Mouse (Mus musculus) CH12.LX (cell line): ENCODE results near the gene Bcr. TPM values are rescaled to one million over a fixed set of nuclear protein-coding genes. Genes with fewer than 3 reads are reported as not detected.

Source experiments
- DNase-seq: peaks from one replicate; pipeline ENCODE4 v3.0.0-alpha.2; 2013; ENCODE audit errors: extremely low read depth
- H3K27ac ChIP-seq: 2 replicates; pipeline ENCODE4 v1.5.1; 2012; ENCODE audit warnings: low read depth, mild to moderate bottlenecking, control low read depth, moderate library complexity; ENCODE audit not compliant: insufficient read depth
- H3K27me3 ChIP-seq: replicated peaks from 2 replicates; pipeline ENCODE3; 2012; ENCODE audit warnings: inconsistent platforms
- H3K36me3 ChIP-seq, 2 experiments: replicated peaks in 1 of 2; 2 replicates each; pipeline versions ENCODE3 to v1.6.1; 2012; ENCODE audit warnings: inconsistent platforms in 1 of 2, low read length in 1 of 2, mild to moderate bottlenecking in 1 of 2, mixed read lengths in 1 of 2, moderate library complexity in 1 of 2; ENCODE audit not compliant: control insufficient read depth in 1 of 2, insufficient read depth in 1 of 2
- H3K4me1 ChIP-seq, 2 experiments: 2 replicates each; pipeline ENCODE4 v1.6.1; 2012; ENCODE audit warnings: inconsistent platforms in 1 of 2, moderate library complexity in 1 of 2; ENCODE audit not compliant: insufficient read depth in 2 of 2, control insufficient read depth in 1 of 2
- H3K4me2 ChIP-seq: 2 replicates; pipeline ENCODE4 v1.6.1; 2012; ENCODE audit warnings: low read depth, mild to moderate bottlenecking, control low read depth; ENCODE audit not compliant: poor library complexity, insufficient read depth, severe bottlenecking
- H3K4me3 ChIP-seq, 3 experiments: fragments of 150-350 bp in 1 of 3; sonication (generic) in 1 of 3; replicated peaks in 1 of 3; 2 replicates each; pipeline versions ENCODE3 to v1.5.1; 2011 to 2012; ENCODE audit warnings: low read depth in 2 of 3, low read length in 2 of 3, mild to moderate bottlenecking in 2 of 3, moderate library complexity in 2 of 3, control low read depth in 1 of 3, improper control_type of control experiment in 1 of 3, inconsistent platforms in 1 of 3, mixed read lengths in 1 of 3; ENCODE audit not compliant: poor library complexity in 1 of 3
- H3K79me2 ChIP-seq: replicated peaks from 2 replicates; pipeline ENCODE4 v1.6.1; 2012; ENCODE audit warnings: mild to moderate bottlenecking, moderate library complexity; ENCODE audit not compliant: control insufficient read depth, poor library complexity, insufficient read depth, severe bottlenecking; ENCODE audit errors: extremely low read depth
- H3K9ac ChIP-seq: 2 replicates; pipeline ENCODE4 v1.6.1; 2012; ENCODE audit warnings: low read depth, mild to moderate bottlenecking, control low read depth, moderate library complexity; ENCODE audit not compliant: insufficient read depth
- H3K9me3 ChIP-seq: replicated peaks from 2 replicates; pipeline ENCODE3; 2012; ENCODE audit warnings: low read length, inconsistent platforms, mixed read lengths
- CHD1 ChIP-seq: IDR thresholded peaks from 2 replicates; pipeline ENCODE4 v1.6.1; 2012; ENCODE audit warnings: low read depth, low read length, improper control_type of control experiment, inconsistent platforms
- CHD2 ChIP-seq: IDR thresholded peaks from 2 replicates; pipeline ENCODE4 v1.6.1; 2011; ENCODE audit warnings: low read length, improper control_type of control experiment
- GABPA ChIP-seq: IDR thresholded peaks from 2 replicates; pipeline ENCODE4 v1.6.1; 2012; ENCODE audit warnings: low read depth, low read length, improper control_type of control experiment, inconsistent platforms; ENCODE audit not compliant: insufficient replicate concordance
- HCFC1 ChIP-seq: IDR thresholded peaks from 2 replicates; pipeline ENCODE4 v1.6.1; 2012; ENCODE audit warnings: low read depth, mild to moderate bottlenecking, inconsistent platforms, low read length, improper control_type of control experiment
- IRF4 ChIP-seq: IDR thresholded peaks from 2 replicates; pipeline ENCODE4 v1.6.1; 2014; ENCODE audit warnings: low read depth, mild to moderate bottlenecking, inconsistent platforms, low read length, improper control_type of control experiment
- JUND ChIP-seq: conservative IDR thresholded peaks from 2 replicates; pipeline ENCODE4 v1.6.1; 2011; ENCODE audit warnings: low read depth, low read length, improper control_type of control experiment
- KAT2A ChIP-seq: IDR thresholded peaks from 2 replicates; pipeline ENCODE4 v1.6.1; 2012; ENCODE audit warnings: low read length, improper control_type of control experiment, inconsistent platforms; ENCODE audit not compliant: insufficient replicate concordance
- MAX ChIP-seq: IDR thresholded peaks from 2 replicates; pipeline ENCODE4 v1.6.1; 2011; ENCODE audit warnings: low read length, improper control_type of control experiment
- MAZ ChIP-seq: IDR thresholded peaks from 2 replicates; pipeline ENCODE4 v1.6.1; 2012; ENCODE audit warnings: low read depth, mild to moderate bottlenecking, inconsistent platforms, low read length, improper control_type of control experiment, moderate library complexity
- MYC ChIP-seq: IDR thresholded peaks from 2 replicates; pipeline ENCODE4 v1.6.1; 2011; ENCODE audit warnings: low read depth, mild to moderate bottlenecking, improper control_type of control experiment, low read length
- NRF1 ChIP-seq: IDR thresholded peaks from 2 replicates; pipeline ENCODE4 v1.6.1; 2014; ENCODE audit warnings: low read depth, mild to moderate bottlenecking, inconsistent platforms, low read length, improper control_type of control experiment, moderate library complexity
- SIN3A ChIP-seq: IDR thresholded peaks from 2 replicates; pipeline ENCODE4 v1.6.1; 2012; ENCODE audit warnings: low read length, improper control_type of control experiment, inconsistent platforms
- TBP ChIP-seq: conservative IDR thresholded peaks from 2 replicates; pipeline ENCODE4 v1.6.1; 2011; ENCODE audit warnings: low read depth, low read length, improper control_type of control experiment
- TCF12 ChIP-seq: IDR thresholded peaks from 2 replicates; pipeline ENCODE4 v1.6.1; 2014; ENCODE audit warnings: low read depth, mild to moderate bottlenecking, inconsistent platforms, low read length, improper control_type of control experiment
- UBTF ChIP-seq: IDR thresholded peaks from 2 replicates; pipeline ENCODE4 v1.6.1; 2012; ENCODE audit warnings: low read depth, mild to moderate bottlenecking, inconsistent platforms, low read length, improper control_type of control experiment, moderate library complexity
- USF1 ChIP-seq: IDR thresholded peaks from 2 replicates; pipeline ENCODE4 v1.6.1; 2014; ENCODE audit warnings: low read depth, mild to moderate bottlenecking, inconsistent platforms, low read length, improper control_type of control experiment
- USF2 ChIP-seq: conservative IDR thresholded peaks from 2 replicates; pipeline ENCODE4 v1.6.1; 2011; ENCODE audit warnings: low read depth, low read length, improper control_type of control experiment
- ZKSCAN1 ChIP-seq: IDR thresholded peaks from 2 replicates; pipeline ENCODE4 v1.6.1; 2012; ENCODE audit warnings: low read depth, inconsistent platforms, low read length, improper control_type of control experiment, borderline replicate concordance
- ZMIZ1 ChIP-seq: IDR thresholded peaks from 2 replicates; pipeline ENCODE4 v1.6.1; 2012; ENCODE audit warnings: low read depth, mild to moderate bottlenecking, inconsistent platforms, low read length, improper control_type of control experiment
- ZNF384 ChIP-seq: IDR thresholded peaks from 2 replicates; pipeline ENCODE4 v1.6.1; 2012; ENCODE audit warnings: low read depth, low read length, improper control_type of control experiment, inconsistent platforms
- dilution Hi-C: fragments of 300-500 bp; cut with MboI; formaldehyde crosslinking; loops from 2 replicates; pipeline ENCODE4 v1.14.3; 2020; ENCODE audit warnings: low sequenced_read_pairs; ENCODE audit not compliant: extremely low pct_unique_long_range_greater_than_20kb, extremely low pct_ligation_motif_present
- in situ Hi-C: fragments of 300-500 bp; cut with MboI; formaldehyde crosslinking; loops from 3 replicates; pipeline ENCODE4 v1.14.3; 2019; ENCODE audit warnings: low sequenced_read_pairs, low pct_ligation_motif_present, low pct_unique_long_range_greater_than_20kb, mixed read lengths
- polyA plus RNA-seq: library from polyadenylated mRNA; unstranded; fragments of >175 nt; gene quantifications from 2 replicates; pipeline ENCODE4 v1.2.1, GENCODE M21; 2012; ENCODE audit warnings: low read depth; ENCODE audit not compliant: insufficient read length
- total RNA-seq, 2 experiments: library from RNA; depleted of rRNA; stranded (reverse); fragments of 300-350 nt in 1 of 2; fragments of >200 nt in 1 of 2; gene quantifications; 2 replicates each; pipeline ENCODE4 v1.2.3; 2012 to 2014

Bcr gene
- total and polyA plus RNA-seq, 3 experiments = 4.0 to 22.1 (median 20.0) TPM

GRCm38 (mm10) chr10:75010704-75011103 lies 49.7 kb upstream of the Bcr start:
- H3K4me3 ChIP-seq = no peak overlapping the region
- no peak for DNase-seq
- H3K9me3 ChIP-seq = no peaks in the 10 kb centered on the region
- H3K79me2 ChIP-seq = no peaks in the 10 kb centered on the region
- no peak for TF ChIP-seq NRF1
- in situ Hi-C loops (no loop called here), dilution Hi-C loops (no loop called here)
- peaks cover 14 to 30% of the 10 kb centered on the region in 2 experiments for H3K36me3 ChIP-seq
- no peaks in the 10 kb centered on the region for H3K4me1 ChIP-seq
- no peak overlapping the region for H3K27ac ChIP-seq
- H3K4me2 ChIP-seq = no peak overlapping the region
- H3K27me3 ChIP-seq = no peaks in the 10 kb centered on the region
- H3K9ac ChIP-seq = no peak overlapping the region

- peaks cover 11 to 23% of the 10 kb centered on the region in 2 experiments for H3K36me3 ChIP-seq
- DNase-seq = no peak
- no peaks in the 10 kb centered on the region for H3K79me2 ChIP-seq
- H3K4me1 ChIP-seq = no peaks in the 10 kb centered on the region; a peak in 1 of 4 replicates
- H3K4me3 ChIP-seq = no peak overlapping the region
- H3K27me3 ChIP-seq = no peaks in the 10 kb centered on the region
- dilution Hi-C loops = no loop called here
- in situ Hi-C loops = no loop called here
- H3K27ac ChIP-seq = no peak overlapping the region
- H3K9me3 ChIP-seq = no peaks in the 10 kb centered on the region
- H3K4me2 ChIP-seq = no peak overlapping the region
- H3K9ac ChIP-seq = no peak overlapping the region
- no peak for TF ChIP-seq USF2
- no peak for TF ChIP-seq IRF4
- no peak for TF ChIP-seq UBTF
- TF ChIP-seq NRF1 = no peak
- no peak for TF ChIP-seq ZKSCAN1
- no peak for TF ChIP-seq CHD2
- TF ChIP-seq MAX = no peak
- TF ChIP-seq HCFC1 = no peak
- no peak for TF ChIP-seq ZMIZ1
- no peak for TF ChIP-seq JUND
- TF ChIP-seq USF1 = no peak
- TF ChIP-seq GABPA = no peak
- TF ChIP-seq KAT2A = no peak
- no peak for TF ChIP-seq MAZ
- TF ChIP-seq CHD1 = no peak
- no peak for TF ChIP-seq TCF12
- TF ChIP-seq TBP = no peak
- TF ChIP-seq ZNF384 = no peak
- TF ChIP-seq SIN3A = no peak
- TF ChIP-seq MYC = no peak
Observed at GRCm38 (mm10) chr10:75015465-75015864, 44.9 kb upstream of the Bcr start.
